Mouse (Mus musculus) brown adipose tissue, adult 24 weeks (tissue): ENCODE data around the gene Smcp. TPM values are rescaled to one million over a fixed set of nuclear protein-coding genes. Genes with fewer than 3 reads are reported as not detected.

ENCODE experiments used
- H3K27ac ChIP-seq: fragments of 200-500 bp; replicated peaks from 2 replicates; pipeline ENCODE4 v1.5.1; 2012; ENCODE audit warnings: low read depth, mild to moderate bottlenecking, low read length
- H3K4me1 ChIP-seq: fragments of 200-500 bp; 2 replicates; pipeline ENCODE4 v1.6.1; 2012; ENCODE audit warnings: low read length, mixed read lengths; ENCODE audit not compliant: control insufficient read depth, insufficient read depth, insufficient read length
- H3K4me3 ChIP-seq: fragments of 200-500 bp; 2 replicates; pipeline ENCODE4 v1.5.1; 2012; ENCODE audit warnings: low read depth, mild to moderate bottlenecking, low read length, moderate library complexity; ENCODE audit not compliant: insufficient read depth
- polyA plus RNA-seq: library from polyadenylated mRNA; stranded (reverse); fragments of >200 nt; gene quantifications from 2 replicates; pipeline ENCODE4 v1.2.4, GENCODE M21; 2012; ENCODE audit not compliant: missing spikeins, insufficient read depth, insufficient read length

Gene Smcp
- polyA plus RNA-seq, 1 experiment = not detected

- H3K4me1 ChIP-seq = no peaks in the 10 kb centered on the region
- no peak within 1 kb of the TSS for H3K27ac ChIP-seq
- H3K4me3 ChIP-seq = no peak within 1 kb of the TSS
These were observed 15.3 kb downstream of the Smcp start, which contains the start of gene Ivl for GRCm38 (mm10) chr3:92573449-92574041. Gene Ivl, minus strand, starts transcription at chr3:92573735.

- no peak overlapping the region for H3K27ac ChIP-seq
- no peaks in the 10 kb centered on the region for H3K4me1 ChIP-seq
- no peak overlapping the region for H3K4me3 ChIP-seq
These were observed 16.2 kb downstream of the Smcp start for GRCm38 (mm10) chr3:92572514-92573155.

DNA sequence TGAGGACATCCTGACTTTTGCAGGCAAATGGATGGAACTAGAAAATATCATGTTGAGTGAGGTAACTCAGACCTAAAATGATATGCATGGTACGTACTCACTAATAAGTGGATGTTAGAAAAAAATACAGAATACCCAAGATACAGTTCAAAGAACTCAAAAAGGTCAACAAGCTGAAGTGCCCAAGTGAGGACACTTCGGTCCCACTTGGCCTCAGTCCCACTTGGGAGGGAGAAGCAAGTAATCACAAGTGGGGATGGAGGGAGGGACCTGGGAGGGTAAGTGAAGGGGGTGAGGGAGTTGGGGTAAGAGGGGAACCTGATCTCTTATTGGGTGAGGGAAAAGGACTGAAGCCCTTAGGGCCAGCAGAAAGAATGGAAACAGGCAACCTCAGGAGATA, 20.0 kb downstream of the Smcp start:
- H3K4me1 ChIP-seq = no peaks in the 10 kb centered on the region
- H3K4me3 ChIP-seq = no peak overlapping the region
- H3K27ac ChIP-seq = no peak overlapping the region

GRCm38 (mm10) chr3:92565418-92565817, 23.4 kb downstream of the Smcp start:
- no peak overlapping the region for H3K27ac ChIP-seq
- no peaks in the 10 kb centered on the region for H3K4me1 ChIP-seq
- no peak overlapping the region for H3K4me3 ChIP-seq

- Histone ChIP-seq H3K4me1 (no peaks in the 10 kb centered on the region), H3K27ac (no peak within 1 kb of the TSS), H3K4me3 (no peak within 1 kb of the TSS)
These were observed 54.4 kb downstream of the Smcp start, which contains the start of gene 2310046K23Rik for GRCm38 (mm10) chr3:92534411-92534810. Gene 2310046K23Rik, minus strand, starts transcription at chr3:92534511.

Other genes with a start within 250 kb of the Smcp start
- not detected in 2 replicates for gene Sprr2d, start 249.9 kb downstream of the Smcp start, polyA plus RNA-seq
- gene Sprr2e, start 236.9 kb downstream of the Smcp start, polyA plus RNA-seq = not detected in 2 replicates
- gene Sprr2f, start 223.8 kb downstream of the Smcp start, polyA plus RNA-seq = not detected in 2 replicates
- not detected in 2 replicates for gene Sprr2h, start 203.3 kb downstream of the Smcp start, polyA plus RNA-seq
- gene Sprr2i, start 181.0 kb downstream of the Smcp start, polyA plus RNA-seq = not detected in 2 replicates
- not detected in 2 replicates for gene Sprr2j-ps, start 170.9 kb downstream of the Smcp start, polyA plus RNA-seq
- gene Gm9774, start 159.6 kb downstream of the Smcp start, polyA plus RNA-seq = 31.8 and 35.2 TPM in 2 replicates
- not detected in 2 replicates for gene Sprr2k, start 156.4 kb downstream of the Smcp start, polyA plus RNA-seq
- not detected in 2 replicates for gene Sprr1b, start 150.2 kb downstream of the Smcp start, polyA plus RNA-seq
- gene Sprr3, start 130.3 kb downstream of the Smcp start, polyA plus RNA-seq = not detected in 2 replicates
- not detected in 2 replicates for gene Sprr1a, start 103.1 kb downstream of the Smcp start, polyA plus RNA-seq
- gene Sprr4, start 88.5 kb downstream of the Smcp start, polyA plus RNA-seq = not detected in 2 replicates
- gene 2310046K23Rik, start 54.5 kb downstream of the Smcp start, polyA plus RNA-seq = not detected in 2 replicates
- not detected in 2 replicates for gene Ivl, start 15.3 kb downstream of the Smcp start, polyA plus RNA-seq
- gene 2210017I01Rik, start 18.5 kb upstream of the Smcp start, polyA plus RNA-seq = not detected in 2 replicates
- gene Lce6a, start 32.7 kb upstream of the Smcp start, polyA plus RNA-seq = not detected in 2 replicates
- not detected in 2 replicates for gene Lce1a1, start 59.3 kb upstream of the Smcp start, polyA plus RNA-seq
- not detected in 2 replicates for gene Lce1b, start 67.9 kb upstream of the Smcp start, polyA plus RNA-seq
- not detected in 2 replicates for gene Lce1a2, start 81.3 kb upstream of the Smcp start, polyA plus RNA-seq
- gene Lce1c, start 90.2 kb upstream of the Smcp start, polyA plus RNA-seq = not detected in 2 replicates
- gene Lce1d, start 98.2 kb upstream of the Smcp start, polyA plus RNA-seq = not detected in 2 replicates
- gene Lce1e, start 120.1 kb upstream of the Smcp start, polyA plus RNA-seq = not detected in 2 replicates
- not detected in 2 replicates for gene Lce1f, start 131.4 kb upstream of the Smcp start, polyA plus RNA-seq
- gene Gm38119, start 150.1 kb upstream of the Smcp start, polyA plus RNA-seq = not detected in 2 replicates
- gene Lce1g, start 163.3 kb upstream of the Smcp start, polyA plus RNA-seq = not detected in 2 replicates
- not detected in 2 replicates for gene Lce1h, start 176.1 kb upstream of the Smcp start, polyA plus RNA-seq
- gene Lce1i, start 189.9 kb upstream of the Smcp start, polyA plus RNA-seq = not detected in 2 replicates
- not detected in 2 replicates for gene Lce1j, start 201.5 kb upstream of the Smcp start, polyA plus RNA-seq
- not detected in 2 replicates for gene Lce1k, start 218.9 kb upstream of the Smcp start, polyA plus RNA-seq
- gene Kprp, start 238.2 kb upstream of the Smcp start, polyA plus RNA-seq = not detected in 2 replicates